Mouse (Mus musculus) adrenal gland, adult 2 months (tissue): ENCODE results near the gene Dtnb. TPM values are rescaled to one million over a fixed set of nuclear protein-coding genes. Genes with fewer than 3 reads are reported as not detected.

ENCODE experiments used
- DNase-seq: peaks from one replicate; pipeline ENCODE4 v3.0.0; 2021
- polyA plus RNA-seq: library from polyadenylated mRNA; depleted of rRNA; stranded (reverse); fragments of >200 nt; gene quantifications from 2 replicates; pipeline ENCODE4 v1.2.3, GENCODE M21; 2012
- total RNA-seq, 2 experiments: library from RNA; stranded (reverse); gene quantifications; 2 replicates each; pipeline ENCODE4 v1.2.3; 2021

Gene Dtnb
- total and polyA plus RNA-seq, 3 experiments = 24.9 to 38.2 (median 31.2) TPM

DNA sequence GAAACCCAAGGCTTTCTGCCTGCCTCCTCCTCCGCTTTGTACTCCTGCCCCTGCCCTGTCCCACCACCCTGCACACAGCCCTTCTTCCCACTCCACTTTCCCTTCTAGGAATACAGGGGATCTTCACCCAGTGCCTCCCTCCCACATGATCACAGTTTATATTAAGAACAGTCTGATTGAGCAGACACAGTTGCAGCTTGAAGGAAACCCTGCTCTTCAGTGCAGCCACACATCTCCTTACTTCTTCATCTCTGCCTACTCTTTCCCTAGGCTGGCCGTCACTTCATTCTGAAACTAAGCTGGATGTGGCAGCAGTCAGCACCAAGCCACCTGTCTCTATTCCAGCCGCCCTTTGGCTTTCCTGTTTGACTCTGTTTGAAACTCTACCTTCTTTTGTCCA, 201.5 kb downstream of the Dtnb start:
- DNase-seq = no peak

DNA sequence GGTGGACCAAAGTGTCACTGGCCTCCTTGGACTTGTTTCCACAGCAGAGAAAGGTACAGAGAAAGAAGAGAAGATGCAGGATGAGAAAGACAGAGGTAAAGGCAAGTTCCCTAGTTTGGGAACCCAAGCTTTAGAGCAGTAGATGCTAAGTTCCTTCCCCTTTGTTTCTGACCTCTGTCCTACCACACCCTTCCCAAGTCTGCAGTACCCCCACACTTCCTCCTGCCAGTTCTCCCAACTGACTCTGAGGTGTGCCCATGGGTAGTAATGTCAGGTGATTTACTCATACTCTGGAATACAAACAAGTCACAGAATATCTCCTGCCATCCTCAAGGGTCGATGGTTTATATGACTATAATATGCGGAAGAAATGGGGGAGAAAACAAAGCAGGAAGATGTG, 203.8 kb downstream of the Dtnb start:
- no peak for DNase-seq

DNA sequence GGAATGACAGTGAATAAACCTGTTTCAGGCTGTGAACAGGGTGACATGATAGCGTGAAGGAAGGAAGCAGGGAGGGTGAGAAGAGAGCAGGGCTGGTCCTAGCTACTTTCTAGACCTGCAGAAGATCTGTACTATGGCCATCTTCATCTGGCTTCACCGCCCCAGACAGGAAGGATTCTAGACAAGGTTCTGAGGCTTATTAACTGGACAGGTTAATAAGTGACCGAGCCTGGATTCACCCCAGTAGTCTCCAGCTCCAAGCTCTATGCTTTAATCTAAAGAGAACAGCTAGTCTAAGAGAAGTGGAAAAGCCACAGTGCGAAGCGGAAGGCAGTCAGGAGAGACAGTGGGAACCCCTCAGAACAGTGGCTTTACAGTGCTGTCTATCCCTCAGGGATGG, 205.5 kb downstream of the Dtnb start:
- DNase-seq = no peak

- DNase-seq = no peak
These were observed 206.1 kb downstream of the Dtnb start for GRCm38 (mm10) chr12:3778286-3778685.

DNA sequence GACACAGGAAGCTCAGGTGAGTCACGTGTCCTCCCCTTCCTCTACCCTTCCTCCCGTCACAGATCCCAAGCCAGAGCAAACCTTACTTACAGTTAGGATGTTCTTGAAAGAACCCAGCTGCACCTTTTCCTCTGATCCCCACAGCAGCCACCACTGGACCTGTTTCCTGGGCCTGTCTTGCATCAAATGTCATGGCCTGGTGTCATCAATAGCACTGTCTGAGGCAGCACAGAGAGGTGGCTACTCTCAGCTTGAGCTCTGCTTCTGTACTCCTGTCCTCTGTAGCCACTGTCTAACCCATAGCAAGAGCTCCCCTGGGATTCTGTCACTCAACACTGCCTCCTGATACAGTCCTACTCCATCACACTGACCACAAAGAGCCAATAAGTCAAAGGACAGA, 207.5 kb downstream of the Dtnb start:
- DNase-seq = no peak

DNA sequence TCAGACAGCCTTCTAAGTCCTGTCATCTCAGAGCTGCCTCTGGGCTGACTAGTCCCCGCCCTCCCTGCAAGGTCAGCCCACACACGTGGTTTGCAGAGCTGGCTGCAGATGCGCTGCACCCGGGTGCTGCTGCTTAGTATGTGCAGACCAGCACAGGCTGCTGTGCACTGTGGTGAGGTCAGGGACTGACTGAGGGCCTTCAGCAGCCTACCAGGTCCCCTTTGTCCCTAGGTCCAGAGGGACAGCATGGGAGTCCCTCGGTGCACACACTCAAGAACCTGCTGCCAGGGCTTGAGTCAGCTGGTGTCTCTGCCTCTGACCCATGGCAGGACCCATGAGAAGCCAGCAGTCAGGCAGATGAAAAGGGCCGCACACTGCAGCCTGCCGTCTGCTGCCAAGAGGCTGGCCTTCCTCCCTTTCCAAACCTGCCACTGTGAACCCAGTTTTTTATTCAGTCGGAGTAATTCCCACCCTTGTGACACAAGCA, 208.3 kb downstream of the Dtnb start:
- DNase-seq = peak; percentile 94

DNA sequence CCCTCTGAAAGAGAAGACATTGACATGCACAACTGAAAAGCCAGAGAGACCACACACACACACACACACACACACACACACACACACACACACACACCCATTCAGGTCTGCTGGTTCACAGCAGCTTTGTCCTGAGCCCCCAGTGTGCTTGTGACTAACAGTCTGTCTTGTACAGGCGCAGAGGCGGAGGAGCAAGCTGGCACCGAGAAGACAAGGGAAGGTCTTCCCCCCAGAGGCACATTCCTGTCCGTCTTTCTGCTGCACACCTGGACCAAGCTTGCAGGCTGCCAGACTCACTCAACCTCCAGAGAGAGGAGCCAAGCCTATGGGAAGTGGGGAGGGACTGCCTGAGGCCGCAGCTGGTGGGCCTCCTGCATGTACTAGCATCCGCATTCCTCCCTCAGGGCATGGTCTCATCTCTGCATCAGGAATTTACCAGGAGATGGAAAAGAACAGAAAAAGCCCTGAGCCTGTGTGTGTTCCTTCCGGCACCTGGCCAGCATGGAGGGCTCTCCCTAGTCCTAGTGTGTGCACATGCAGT, 208.8 kb downstream of the Dtnb start:
- DNase-seq = peak; percentile 53

- peak; percentile 91 for DNase-seq
These were observed 209.3 kb downstream of the Dtnb start for GRCm38 (mm10) chr12:3781482-3781881.

DNA sequence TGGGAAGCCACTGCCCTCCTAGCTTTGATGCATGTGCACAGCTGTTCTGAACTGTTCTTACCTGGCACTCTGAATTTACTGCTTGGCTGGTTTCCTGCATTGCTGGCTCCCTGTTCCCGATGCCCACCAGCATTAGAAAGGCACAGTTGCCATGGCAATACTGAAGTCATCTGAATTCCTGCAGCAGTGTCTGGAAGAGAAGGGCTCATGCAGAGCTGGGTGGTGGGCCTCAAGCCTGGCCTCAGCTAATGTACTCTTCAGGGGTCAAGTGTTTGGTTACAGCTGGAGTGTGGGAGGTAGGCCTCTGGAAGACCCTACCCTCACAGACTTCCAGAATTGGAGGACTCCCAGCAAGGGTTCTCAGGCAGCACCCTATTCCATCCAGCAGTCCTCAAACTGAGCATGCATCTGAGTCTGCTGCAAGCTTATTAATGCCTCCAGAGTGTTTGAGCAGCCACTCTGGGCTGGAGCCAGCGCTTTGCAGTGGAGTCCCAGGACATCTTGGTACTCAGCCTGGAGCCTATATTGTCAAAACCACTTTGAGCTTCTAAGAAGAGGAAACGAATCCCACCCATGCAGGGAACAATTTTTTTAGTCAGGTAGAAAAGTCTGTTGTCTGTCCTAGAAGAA, 211.1 kb downstream of the Dtnb start:
- no peak for DNase-seq

GRCm38 (mm10) chr12:3784258-3784657, 212.1 kb downstream of the Dtnb start:
- no peak for DNase-seq

DNA sequence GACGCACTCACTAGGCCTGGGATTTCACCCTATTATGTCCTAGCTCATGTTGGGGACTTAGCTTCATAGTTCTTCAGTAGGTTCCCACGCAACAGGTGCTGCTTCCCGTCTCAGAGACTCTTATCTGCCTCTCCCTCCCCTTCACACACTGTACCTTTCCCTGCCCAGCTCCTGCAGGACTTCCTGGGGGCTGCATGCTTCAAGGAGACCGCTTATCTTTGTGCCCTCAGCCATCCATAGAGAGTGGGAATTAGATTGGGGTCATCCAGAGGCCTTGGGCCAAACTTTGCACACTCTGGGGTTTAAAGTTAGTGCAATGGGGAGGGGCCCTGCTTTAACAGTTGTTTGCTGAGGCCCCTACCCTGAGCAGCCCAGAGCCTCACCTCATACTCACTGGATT, 212.5 kb downstream of the Dtnb start:
- no peak for DNase-seq

- no peak for DNase-seq
These were observed 214.9 kb downstream of the Dtnb start for GRCm38 (mm10) chr12:3787041-3787440.

DNA sequence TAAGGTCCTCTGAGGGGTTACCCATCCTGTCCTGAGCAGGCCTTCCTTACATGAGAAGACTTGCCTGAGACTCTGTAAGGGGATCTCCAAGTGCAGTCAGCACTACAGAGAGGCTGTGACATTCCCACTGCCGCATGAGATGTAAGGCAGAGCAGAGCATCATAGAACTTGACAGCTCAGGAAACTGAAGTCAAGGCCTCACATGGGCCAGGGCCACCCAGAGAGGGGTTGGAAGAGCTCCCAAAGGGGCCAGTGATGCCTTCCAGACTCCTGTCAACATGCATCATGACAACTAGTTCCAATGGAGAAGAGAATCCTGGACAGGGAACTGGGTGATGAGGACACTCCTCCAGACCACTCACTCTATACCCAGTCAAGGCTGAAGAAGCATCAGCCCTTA, 215.4 kb downstream of the Dtnb start:
- peak; percentile 61 for DNase-seq

DNA sequence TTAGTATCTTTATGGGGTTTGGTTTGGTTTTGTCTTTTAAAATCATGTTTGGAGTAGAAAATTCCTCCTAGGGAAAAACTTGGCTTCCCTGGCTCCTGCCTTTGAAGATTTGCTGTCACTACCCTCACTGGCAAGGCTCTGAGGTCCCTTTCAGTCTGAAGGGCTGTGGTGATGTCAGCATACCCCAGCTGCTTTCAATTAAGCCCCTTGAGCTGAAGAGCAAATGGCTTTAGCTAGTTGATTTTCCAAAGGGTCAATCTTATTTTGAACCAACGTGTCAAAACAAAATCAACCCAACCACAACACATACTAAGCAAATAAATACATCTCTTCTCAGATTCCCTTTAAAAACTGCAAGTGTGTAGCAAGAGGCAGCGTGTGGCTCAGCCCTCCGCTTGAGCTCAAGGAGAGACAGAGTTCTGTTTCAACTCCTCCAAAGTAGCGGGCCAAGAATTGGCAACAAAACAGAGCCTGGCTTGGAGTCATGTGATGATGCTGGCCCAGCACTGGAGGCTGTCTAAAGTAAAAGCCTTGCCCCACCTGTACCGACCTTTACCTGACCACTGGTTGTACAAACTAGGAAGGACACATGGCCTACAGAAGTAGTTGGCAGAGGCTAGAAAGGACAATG, 216.4 kb downstream of the Dtnb start:
- DNase-seq = peak; percentile 57

DNA sequence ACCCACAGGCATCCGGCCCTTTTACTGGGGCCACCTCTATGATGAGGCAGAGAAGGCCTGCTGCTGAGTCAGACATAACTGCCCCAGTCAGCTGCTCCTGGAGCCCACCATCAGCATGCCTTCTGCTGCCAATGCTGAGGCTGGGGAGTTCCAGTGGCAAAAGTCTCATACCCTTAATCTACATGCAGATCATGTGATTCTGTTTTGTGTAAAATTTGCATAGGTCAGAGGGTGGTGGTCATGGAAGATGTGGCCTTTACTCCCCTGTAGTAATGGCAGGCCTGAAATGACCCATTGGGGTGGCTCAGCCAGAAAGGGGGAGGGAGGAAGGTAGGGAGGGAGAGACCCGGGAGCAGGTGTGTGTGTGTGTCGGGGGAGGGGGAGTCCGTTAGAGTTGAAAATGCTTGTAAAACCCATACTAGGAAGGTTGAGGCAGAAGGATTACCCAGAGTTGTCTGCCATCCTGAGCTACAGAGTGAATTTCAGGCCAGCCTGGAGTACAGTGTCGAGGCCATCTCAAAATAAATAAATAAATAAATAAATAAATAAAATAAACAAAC, 217.5 kb downstream of the Dtnb start:
- DNase-seq = no peak

DNA sequence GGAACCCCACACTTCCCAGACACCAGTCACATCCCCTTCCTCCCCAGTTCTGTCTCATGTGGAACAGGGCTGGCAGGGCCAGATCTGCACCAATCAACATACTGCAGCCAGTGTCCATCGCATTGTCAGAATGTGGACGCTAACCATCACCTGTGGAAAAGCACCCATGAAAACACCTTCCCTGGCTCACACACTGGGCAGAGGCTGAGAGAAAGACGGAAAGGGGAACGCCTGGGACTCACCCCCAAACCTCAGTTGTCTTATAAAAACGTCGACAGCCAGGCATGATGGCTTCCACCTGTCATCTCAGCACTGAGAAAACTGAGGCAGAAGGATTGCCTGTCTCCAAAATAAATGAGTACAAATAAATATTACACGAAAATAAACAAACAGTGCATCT, 219.1 kb downstream of the Dtnb start:
- DNase-seq = no peak

- DNase-seq = peak; percentile 94
These were observed 219.6 kb downstream of the Dtnb start for GRCm38 (mm10) chr12:3791732-3792131.

DNA sequence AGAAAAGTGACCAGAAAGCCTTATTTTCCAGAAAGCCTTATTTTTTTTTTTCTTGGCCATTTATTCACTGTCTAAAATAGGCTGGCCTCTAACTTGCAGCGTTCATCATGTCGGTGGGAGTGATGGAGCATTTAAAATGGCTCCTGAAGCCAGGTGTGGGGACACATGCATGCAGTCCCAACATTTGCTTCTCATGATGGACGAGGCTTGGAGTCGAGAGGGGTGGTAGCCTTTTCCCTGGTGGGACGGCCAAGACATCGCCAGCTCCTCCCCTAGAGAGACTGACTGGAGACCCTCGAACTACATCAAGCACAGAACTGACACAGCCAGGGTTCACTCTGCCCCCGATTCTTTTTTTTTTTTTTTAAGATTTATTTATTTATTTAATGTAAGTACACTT, 220.1 kb downstream of the Dtnb start:
- no peak for DNase-seq

- no peak for DNase-seq
These were observed 223.4 kb downstream of the Dtnb start for GRCm38 (mm10) chr12:3795569-3795968.

DNA sequence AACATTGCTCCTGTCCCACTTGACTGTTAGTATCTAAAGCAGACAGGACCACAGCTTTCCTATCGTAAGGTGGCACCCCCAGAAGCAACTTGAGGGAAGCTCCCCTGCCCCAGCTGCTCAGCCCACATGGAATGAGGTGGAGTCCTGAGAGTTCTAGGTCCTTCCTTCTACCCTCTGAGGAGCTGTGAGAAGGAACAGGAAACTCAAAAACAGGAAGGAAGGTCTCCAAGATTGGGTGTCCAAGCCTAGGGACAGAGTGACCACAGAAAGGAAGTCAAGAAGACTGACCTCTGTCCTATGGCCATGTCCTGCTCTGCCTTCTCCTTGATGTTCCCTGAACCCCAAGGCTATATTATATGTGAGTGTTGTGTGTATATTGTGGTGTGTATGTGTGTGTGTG, 227.4 kb downstream of the Dtnb start:
- no peak for DNase-seq

GRCm38 (mm10) chr12:3805852-3806251, 233.7 kb downstream of the Dtnb start, which contains the start of gene Dnmt3a:
TSS of gene Dnmt3a (plus strand) at chr12:3806007.
- DNase-seq = no peak

DNA sequence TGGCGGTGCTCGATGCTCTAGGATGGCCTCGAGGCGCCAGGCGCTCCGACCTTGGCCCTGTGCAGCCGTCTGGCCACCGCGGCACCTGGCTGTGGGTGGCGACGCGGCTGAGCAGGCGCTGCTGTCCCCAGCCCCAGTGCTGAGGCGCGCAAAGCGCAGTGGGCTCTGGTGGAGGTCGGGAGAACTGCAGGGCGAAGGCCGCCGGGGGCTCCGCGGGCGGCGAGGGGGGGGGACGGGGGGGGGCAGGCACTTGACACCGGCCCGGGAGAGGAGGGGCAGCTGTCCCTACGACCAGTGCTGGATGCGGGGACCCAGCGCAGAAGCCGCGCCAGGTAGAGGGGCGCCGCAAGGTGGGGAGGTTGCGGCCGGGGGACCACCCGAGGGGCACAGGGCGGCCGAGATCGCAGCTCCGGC, 234.1 kb downstream of the Dtnb start:
- DNase-seq = peak; percentile 85
